Mouse (Mus musculus) liver, adult 2 months (tissue): ENCODE data around the gene Sgsm1. TPM values are rescaled to one million over a fixed set of nuclear protein-coding genes. Genes with fewer than 3 reads are reported as not detected.

Experiments used
- DNase-seq: peaks from one replicate; pipeline ENCODE4 v3.0.0-alpha.2; 2011; ENCODE audit warnings: low read depth, low spot score; ENCODE audit errors: extremely low read depth
- H3K27ac ChIP-seq: fragments of 200-500 bp; replicated peaks from 2 replicates; pipeline ENCODE4 v1.5.1; 2012; ENCODE audit warnings: low read depth, mild to moderate bottlenecking, control low read depth, inconsistent platforms, low read length; ENCODE audit not compliant: insufficient read depth
- H3K27me3 ChIP-seq: fragments of 200-500 bp; 2 replicates; pipeline ENCODE4 v1.6.1; 2012; ENCODE audit warnings: mild to moderate bottlenecking, moderate library complexity, low read length, inconsistent platforms; ENCODE audit not compliant: control insufficient read depth, insufficient read depth
- H3K36me3 ChIP-seq: fragments of 200-500 bp; 2 replicates; pipeline ENCODE4 v1.6.1; 2012; ENCODE audit warnings: low read length, inconsistent platforms; ENCODE audit not compliant: control insufficient read depth, insufficient read depth
- H3K4me1 ChIP-seq: fragments of 200-500 bp; 2 replicates; pipeline ENCODE4 v1.6.1; 2011; ENCODE audit warnings: low read length; ENCODE audit not compliant: control insufficient read depth, insufficient read depth
- H3K4me3 ChIP-seq: fragments of 200-500 bp; 2 replicates; pipeline ENCODE4 v1.5.1; 2011; ENCODE audit warnings: low read depth, mild to moderate bottlenecking, control low read depth, low read length, moderate library complexity; ENCODE audit not compliant: insufficient read depth
- H3K79me2 ChIP-seq: fragments of 200-500 bp; 2 replicates; pipeline ENCODE4 v1.6.1; 2012; ENCODE audit warnings: inconsistent platforms, mild to moderate bottlenecking, low read length, moderate library complexity; ENCODE audit not compliant: control insufficient read depth, insufficient read depth
- H3K9ac ChIP-seq: fragments of 200-500 bp; 2 replicates; pipeline ENCODE4 v1.6.1; 2012; ENCODE audit warnings: low read depth, mild to moderate bottlenecking, control low read depth, inconsistent platforms, low read length
- CTCF ChIP-seq: fragments of 200-500 bp; IDR thresholded peaks from 2 replicates; pipeline ENCODE4 v1.5.1; 2011; ENCODE audit warnings: low read depth, low read length, control low read depth
- POLR2A ChIP-seq: fragments of 200-500 bp; IDR thresholded peaks from 2 replicates; pipeline ENCODE4 v1.6.1; 2011; ENCODE audit warnings: low read length, control low read depth; ENCODE audit not compliant: insufficient read depth; ENCODE audit errors: extremely low read depth
- WGBS: fragments of 180-500 bp; shearing (Covaris S2); methylation state at CpG from one replicate; pipeline ENCODE4 v1.1.7; 2018; 5-methylcytosine and 5-hydroxymethylcytosine counted together
- polyA plus RNA-seq: library from polyadenylated mRNA; depleted of rRNA; stranded (reverse); fragments of >200 nt; gene quantifications from 2 replicates; pipeline ENCODE4 v1.2.3, GENCODE M21; 2012
- total RNA-seq: library from RNA; depleted of rRNA; stranded (reverse); fragments of >200 nt; gene quantifications from 2 replicates; pipeline ENCODE4 v1.2.3, GENCODE M21; 2014

Gene Sgsm1
- total and polyA plus RNA-seq, 2 experiments, result 1.5 to 5.1 TPM

- peaks cover 9% of the 10 kb centered on the region; the same call in 1 of the 2 replicates for H3K27me3 ChIP-seq
- DNase-seq, result no peak
- TF ChIP-seq POLR2A, result no peak
- no peak for TF ChIP-seq CTCF
- H3K9ac ChIP-seq, result no peak overlapping the region
- H3K27ac ChIP-seq, result no peak overlapping the region
- no peaks in the 10 kb centered on the region for H3K4me1 ChIP-seq
- no peak overlapping the region for H3K4me3 ChIP-seq
- H3K79me2 ChIP-seq, result no peaks in the 10 kb centered on the region
- 73% methylated on average over 8 of the region's 8 CpGs for WGBS
- no peaks in the 10 kb centered on the region for H3K36me3 ChIP-seq
Observed at GRCm38 (mm10) chr5:113292832-113293231, 17.8 kb downstream of the Sgsm1 start.

GRCm38 (mm10) chr5:113292179-113292578, 18.4 kb downstream of the Sgsm1 start:
- H3K27me3 ChIP-seq, result peaks cover 14% of the 10 kb centered on the region
- no peak overlapping the region for H3K9ac ChIP-seq
- no peak overlapping the region for H3K27ac ChIP-seq
- no peaks in the 10 kb centered on the region for H3K79me2 ChIP-seq
- 21% methylated on average over 8 of the region's 8 CpGs for WGBS
- TF ChIP-seq CTCF (no peak), POLR2A (no peak)
- no peaks in the 10 kb centered on the region for H3K4me1 ChIP-seq
- no peaks in the 10 kb centered on the region for H3K36me3 ChIP-seq
- no peak overlapping the region for H3K4me3 ChIP-seq
- DNase-seq, result no peak

DNA sequence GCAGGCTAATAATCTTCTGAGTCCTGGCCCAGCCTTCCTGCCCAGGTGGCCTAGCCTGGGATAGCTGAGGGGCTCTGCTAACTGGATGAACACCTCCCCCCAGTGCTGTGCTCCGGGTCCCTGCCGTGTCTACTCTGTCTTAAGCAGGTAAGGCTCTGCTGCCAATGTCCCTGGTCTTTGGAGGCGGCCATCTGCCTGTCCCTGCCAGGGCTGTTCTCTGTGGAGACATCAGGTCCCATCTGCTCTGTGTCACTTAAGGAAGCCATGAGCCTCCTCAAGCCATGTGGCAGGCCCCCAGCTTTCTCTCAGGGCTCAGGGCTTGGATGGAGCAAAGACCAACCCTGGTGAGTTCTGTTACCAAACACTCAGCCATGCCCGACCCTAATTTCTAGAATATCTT, 19.5 kb downstream of the Sgsm1 start:
- DNase-seq, result no peak
- H3K9ac ChIP-seq, result no peak overlapping the region
- H3K79me2 ChIP-seq, result no peaks in the 10 kb centered on the region
- WGBS, result 77% methylated on average over 4 of the region's 4 CpGs
- TF ChIP-seq CTCF, result no peak
- H3K27ac ChIP-seq, result no peak overlapping the region
- peaks cover 17% of the 10 kb centered on the region for H3K27me3 ChIP-seq
- H3K36me3 ChIP-seq, result no peaks in the 10 kb centered on the region
- H3K4me1 ChIP-seq, result no peaks in the 10 kb centered on the region
- no peak overlapping the region for H3K4me3 ChIP-seq

- Histone ChIP-seq H3K4me3 (no peak overlapping the region), H3K4me1 (no peaks in the 10 kb centered on the region), H3K9ac (no peak overlapping the region), H3K27me3 (peaks cover 17% of the 10 kb centered on the region), H3K79me2 (no peaks in the 10 kb centered on the region), H3K36me3 (no peaks in the 10 kb centered on the region), H3K27ac (no peak overlapping the region)
- 38% methylated on average over 14 of the region's 14 CpGs for WGBS
- DNase-seq, result no peak
- TF ChIP-seq CTCF (no peak), POLR2A (no peak)
Observed at GRCm38 (mm10) chr5:113290149-113290548, 20.4 kb downstream of the Sgsm1 start.

DNA sequence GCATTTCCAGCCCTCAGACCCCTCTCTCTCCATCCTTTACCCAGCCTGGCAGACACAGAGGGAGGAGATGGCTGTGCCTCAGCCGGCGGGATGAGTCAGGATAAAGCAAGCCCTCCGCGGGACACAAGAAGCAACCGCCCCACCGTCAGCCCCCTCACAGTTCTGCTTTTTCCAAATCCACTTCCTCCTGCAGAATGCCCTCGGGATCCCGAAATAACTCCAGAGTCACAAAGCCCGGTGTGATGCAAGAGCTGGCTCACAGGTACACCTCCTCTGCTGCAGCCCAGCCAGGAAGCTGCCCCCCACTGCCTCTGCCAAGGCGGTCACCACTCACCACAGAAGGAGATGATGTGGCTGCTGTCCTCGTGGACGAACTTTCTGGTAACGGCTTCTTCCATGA, 22.1 kb downstream of the Sgsm1 start:
- WGBS, result 39% methylated on average over 13 of the region's 13 CpGs
- no peak overlapping the region for H3K9ac ChIP-seq
- no peak for DNase-seq
- H3K27ac ChIP-seq, result no peak overlapping the region
- H3K79me2 ChIP-seq, result no peaks in the 10 kb centered on the region
- H3K4me1 ChIP-seq, result no peaks in the 10 kb centered on the region
- peaks cover 17% of the 10 kb centered on the region for H3K27me3 ChIP-seq
- no peak overlapping the region for H3K4me3 ChIP-seq
- no peaks in the 10 kb centered on the region for H3K36me3 ChIP-seq
- no peak for TF ChIP-seq POLR2A
- no peak for TF ChIP-seq CTCF

DNA sequence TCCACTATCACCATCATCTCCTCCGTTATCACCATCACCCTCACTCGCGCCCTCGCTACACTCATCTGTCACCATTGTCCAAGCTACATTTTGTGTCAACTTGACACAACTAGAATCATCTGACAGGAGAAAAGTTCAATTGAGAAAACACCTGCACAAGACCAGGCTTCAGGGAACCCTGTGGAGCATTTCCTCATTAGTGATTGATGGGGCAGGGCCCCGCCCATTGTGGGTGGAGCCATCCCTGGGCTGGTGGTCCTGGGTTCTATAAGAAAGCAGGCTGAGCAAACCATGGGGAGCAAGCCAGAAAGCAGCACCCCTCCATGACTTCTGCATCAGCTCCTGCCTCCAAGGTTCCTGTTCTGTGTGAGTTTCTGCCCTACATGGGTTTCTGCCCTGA, 22.8 kb downstream of the Sgsm1 start:
- H3K4me3 ChIP-seq, result no peak overlapping the region
- H3K27ac ChIP-seq, result no peak overlapping the region
- no peak overlapping the region for H3K9ac ChIP-seq
- H3K36me3 ChIP-seq, result no peaks in the 10 kb centered on the region
- peaks cover 17% of the 10 kb centered on the region for H3K27me3 ChIP-seq
- H3K79me2 ChIP-seq, result no peaks in the 10 kb centered on the region
- H3K4me1 ChIP-seq, result no peaks in the 10 kb centered on the region
- no peak for TF ChIP-seq POLR2A
- no peak for TF ChIP-seq CTCF
- no peak for DNase-seq
- 41% methylated on average over 5 of the region's 5 CpGs for WGBS
